Comparison of ENCODE assay signal across 16 mouse cellular contexts in the genomic region with DNA sequence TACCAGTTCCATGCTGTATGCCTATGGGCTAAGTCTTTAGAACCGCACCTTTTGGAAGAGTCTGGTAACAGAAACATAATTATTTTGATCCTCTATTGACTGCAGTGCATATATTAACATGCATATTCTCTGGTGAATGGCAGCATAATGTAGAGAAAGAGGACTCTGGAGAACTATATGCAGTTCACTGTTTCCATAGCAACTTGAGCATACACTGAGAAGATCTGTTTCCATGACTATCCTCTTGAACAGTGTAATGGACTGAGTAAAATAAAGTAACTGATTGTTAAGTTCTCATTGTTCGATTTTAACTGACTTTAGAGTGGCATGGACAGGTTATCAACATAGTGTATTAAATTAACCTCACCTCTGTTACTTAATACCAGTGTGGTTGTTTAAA.
A peak's percentile ranks its signal among the peaks of the same experiment; 100 is the strongest.
DNase-seq lines count a peak whose midpoint lies in the region; ATAC-seq and TF ChIP-seq lines count a peak whose summit lies in the region.
"Had no signal": no experiment of that assay in that cellular context is flagged by ENCODE, and none has a peak within 500 bp of the region (broad histone marks: within the 10 kb centered on the region; RNA-seq: fewer than 3 reads in every experiment).

No protein-coding gene starts in this region.

- H3K27me3 ChIP-seq in midbrain, embryonic 11.5 days (ENCODE audit: control insufficient read depth, insufficient read depth, low read length), result no peaks in the 10 kb centered on the region
- no peaks in the 10 kb centered on the region for H3K27me3 ChIP-seq in midbrain, embryonic 10.5 days (ENCODE audit: low read depth, poor library complexity, severe bottlenecking)
- no peaks in the 10 kb centered on the region for H3K27me3 ChIP-seq in forebrain, postnatal 0 days (ENCODE audit: insufficient read depth, low read length)
- H3K27me3 ChIP-seq in midbrain, embryonic 14.5 days (ENCODE audit: control insufficient read depth, insufficient read depth, low read length), result no peaks in the 10 kb centered on the region
- H3K27me3 ChIP-seq in liver, embryonic 11.5 days (replicated peaks; ENCODE audit: control insufficient read depth, insufficient read depth, low read length), result no peaks in the 10 kb centered on the region
- H3K27me3 ChIP-seq: intestine, embryonic 15.5 days; limb, embryonic 12.5 days had no signal

- H3K36me3 ChIP-seq in midbrain, embryonic 11.5 days (ENCODE audit: control insufficient read depth, insufficient read depth, low read length), result no peaks in the 10 kb centered on the region
- H3K36me3 ChIP-seq in midbrain, embryonic 10.5 days, result no peaks in the 10 kb centered on the region
- no peaks in the 10 kb centered on the region for H3K36me3 ChIP-seq in forebrain, postnatal 0 days (ENCODE audit: insufficient read depth)
- no peaks in the 10 kb centered on the region for H3K36me3 ChIP-seq in midbrain, embryonic 14.5 days (ENCODE audit: control insufficient read depth, insufficient read depth, low read length)
- no peaks in the 10 kb centered on the region for H3K36me3 ChIP-seq in liver, embryonic 11.5 days (ENCODE audit: control insufficient read depth, insufficient read depth, low read length)
- H3K36me3 ChIP-seq: intestine, embryonic 15.5 days; limb, embryonic 12.5 days had no signal

- no peak overlapping the region for H3K9ac ChIP-seq in midbrain, embryonic 11.5 days (ENCODE audit: low read length)
- H3K9ac ChIP-seq in forebrain, postnatal 0 days, result no peak overlapping the region
- H3K9ac ChIP-seq in midbrain, embryonic 14.5 days (replicated peaks; ENCODE audit: low read length), result no peak overlapping the region
- H3K9ac ChIP-seq in liver, embryonic 11.5 days (ENCODE audit: low read depth, low read length), result no peak overlapping the region
- H3K9ac ChIP-seq: intestine, embryonic 15.5 days; limb, embryonic 12.5 days had no signal

- no peak overlapping the region for H3K4me3 ChIP-seq in midbrain, embryonic 11.5 days (ENCODE audit: low read depth, low read length)
- H3K4me3 ChIP-seq in midbrain, embryonic 10.5 days, result no peak overlapping the region
- no peak overlapping the region for H3K4me3 ChIP-seq in forebrain, postnatal 0 days (ENCODE audit: low read depth, low read length)
- no peak overlapping the region for H3K4me3 ChIP-seq in midbrain, embryonic 14.5 days (replicated peaks; ENCODE audit: low read depth, low read length)
- no peak overlapping the region for H3K4me3 ChIP-seq in liver, embryonic 11.5 days (ENCODE audit: low read depth, low read length)
- H3K4me3 ChIP-seq: heart, adult 2 months; intestine, embryonic 15.5 days; limb, embryonic 12.5 days; myocyte had no signal

- peak; percentile 93 for ATAC-seq in midbrain, embryonic 11.5 days (ENCODE audit: low FRiP score)
- ATAC-seq in forebrain, postnatal 0 days, result peak; percentile 99
- peak; percentile 68; the same call in 1 of the 2 replicates for ATAC-seq in midbrain, embryonic 14.5 days (ENCODE audit: low FRiP score, low TSS enrichment)
- no peak for ATAC-seq in liver, embryonic 11.5 days (replicated peaks; ENCODE audit: low FRiP score)
- ATAC-seq: intestine, embryonic 15.5 days had no signal

- no peak for TF ChIP-seq CTCF in forebrain, postnatal 0 days (IDR thresholded peaks at IDR 0.05; ENCODE audit: low read depth)

- peaks cover 2% of the 10 kb centered on the region; the same call in 1 of the 2 replicates for H3K4me1 ChIP-seq in midbrain, embryonic 11.5 days (ENCODE audit: control insufficient read depth, insufficient read depth, low read length)
- H3K4me1 ChIP-seq in midbrain, embryonic 10.5 days, result no peaks in the 10 kb centered on the region; the same call in 1 of the 2 replicates
- no peaks in the 10 kb centered on the region for H3K4me1 ChIP-seq in forebrain, postnatal 0 days (ENCODE audit: insufficient read depth)
- peaks cover 7% of the 10 kb centered on the region for H3K4me1 ChIP-seq in midbrain, embryonic 14.5 days (ENCODE audit: control insufficient read depth, insufficient read depth, low read length)
- H3K4me1 ChIP-seq in liver, embryonic 11.5 days (replicated peaks; ENCODE audit: control insufficient read depth, insufficient read depth, low read length), result no peaks in the 10 kb centered on the region
- H3K4me1 ChIP-seq: intestine, embryonic 15.5 days; limb, embryonic 12.5 days had no signal

- no peaks in the 10 kb centered on the region for H3K9me3 ChIP-seq in midbrain, embryonic 11.5 days (ENCODE audit: control insufficient read depth, low read length)
- H3K9me3 ChIP-seq in midbrain, embryonic 10.5 days (replicated peaks), result no peaks in the 10 kb centered on the region
- no peaks in the 10 kb centered on the region for H3K9me3 ChIP-seq in forebrain, postnatal 0 days (ENCODE audit: low read length)
- H3K9me3 ChIP-seq in midbrain, embryonic 14.5 days (ENCODE audit: control insufficient read depth, low read length), result no peaks in the 10 kb centered on the region
- H3K9me3 ChIP-seq in liver, embryonic 11.5 days (ENCODE audit: control insufficient read depth, low read length), result no peaks in the 10 kb centered on the region
- H3K9me3 ChIP-seq: intestine, embryonic 15.5 days; limb, embryonic 12.5 days had no signal

- no peak overlapping the region for H3K27ac ChIP-seq in midbrain, embryonic 11.5 days (ENCODE audit: low read depth, low read length)
- H3K27ac ChIP-seq in midbrain, embryonic 10.5 days (replicated peaks), result no peak overlapping the region
- peak overlapping the region; percentile 42; the same call in 1 of the 2 replicates for H3K27ac ChIP-seq in forebrain, postnatal 0 days (ENCODE audit: low read depth, low read length)
- H3K27ac ChIP-seq in midbrain, embryonic 14.5 days (replicated peaks; ENCODE audit: low read depth, low read length), result no peak overlapping the region
- H3K27ac ChIP-seq in liver, embryonic 11.5 days (ENCODE audit: low read depth, low read length), result no peak overlapping the region
- H3K27ac ChIP-seq: heart, adult 2 months; intestine, embryonic 15.5 days; limb, embryonic 12.5 days had no signal

- no peak overlapping the region for H3K4me2 ChIP-seq in midbrain, embryonic 11.5 days
- H3K4me2 ChIP-seq in forebrain, postnatal 0 days (ENCODE audit: low read depth), result no peak overlapping the region
- H3K4me2 ChIP-seq in midbrain, embryonic 14.5 days (ENCODE audit: low read length), result no peak overlapping the region
- no peak overlapping the region for H3K4me2 ChIP-seq in liver, embryonic 11.5 days
- H3K4me2 ChIP-seq: intestine, embryonic 15.5 days; limb, embryonic 12.5 days had no signal

- no peak for DNase-seq in midbrain, embryonic 11.5 days (ENCODE audit: low spot score, missing footprints)
- no peak for DNase-seq in midbrain, embryonic 10.5 days (ENCODE audit: low spot score)
- peak; percentile 61 for DNase-seq in forebrain, postnatal 0 days
- DNase-seq in midbrain, embryonic 14.5 days, result peak; percentile 70
- DNase-seq in right cerebral cortex, postnatal 14 days, result no peak
- no peak for DNase-seq in liver, embryonic 11.5 days (ENCODE audit: low spot score)
- DNase-seq in ovary, postnatal 10 days (ENCODE audit: low spot score), result no peak
- DNase-seq: adrenal gland, postnatal 10 days; cerebellum, postnatal 14 days; heart, adult 2 months; kidney, postnatal 25 days; layer of hippocampus, postnatal 36 days; lung, postnatal 4 days had no signal

- 74% methylated on average over 2 of the region's 2 CpGs for WGBS in midbrain, embryonic 11.5 days
- WGBS in midbrain, embryonic 10.5 days, result 81% methylated on average over 2 of the region's 2 CpGs
- WGBS in forebrain, postnatal 0 days, result 46% methylated on average over 2 of the region's 2 CpGs
- WGBS in midbrain, embryonic 14.5 days, result 36% methylated on average over 2 of the region's 2 CpGs
- 72% methylated on average over 2 of the region's 2 CpGs for WGBS in liver, embryonic 11.5 days

Comparison
In these comparisons a context has a peak if more than half of its experiments do, and no peak if none do; other contexts are left out.
1. DNase-seq: peak in forebrain, postnatal 0 days (single experiment) and midbrain, embryonic 14.5 days (single experiment); none in midbrain, embryonic 11.5 days (single experiment), midbrain, embryonic 10.5 days (single experiment), right cerebral cortex, postnatal 14 days (single experiment), liver, embryonic 11.5 days (single experiment) and ovary, postnatal 10 days (single experiment).